Mouse (Mus musculus): Measurements from ENCODE around the gene Sesn3.
"Not testable (repeated sequence)": the region's sequence is repeated elsewhere in the genome, so short reads cannot be mapped to it uniquely, and the experiment has no call there.

The Sesn3 gene

DNA sequence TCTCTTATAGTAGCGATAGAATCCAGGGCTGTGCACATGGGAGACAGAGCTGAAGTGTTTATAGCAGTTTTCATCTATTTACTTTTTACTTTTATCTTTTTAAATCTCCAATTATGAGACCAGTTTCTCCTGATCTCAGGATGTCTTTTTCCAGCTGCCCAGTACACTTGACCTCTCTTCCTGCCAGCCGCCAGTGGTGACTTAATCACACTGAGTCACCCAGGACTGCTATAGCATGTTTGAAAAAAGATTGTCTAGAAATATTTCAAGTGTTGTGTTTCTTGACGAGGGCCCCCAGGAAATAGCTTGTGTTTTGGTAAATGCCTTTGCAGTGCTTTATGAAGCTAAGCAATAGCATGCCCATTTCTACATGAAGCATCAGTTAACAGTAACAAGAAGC lies 10.2 kb downstream of the Sesn3 start:
- no peak for DNase-seq

DNA sequence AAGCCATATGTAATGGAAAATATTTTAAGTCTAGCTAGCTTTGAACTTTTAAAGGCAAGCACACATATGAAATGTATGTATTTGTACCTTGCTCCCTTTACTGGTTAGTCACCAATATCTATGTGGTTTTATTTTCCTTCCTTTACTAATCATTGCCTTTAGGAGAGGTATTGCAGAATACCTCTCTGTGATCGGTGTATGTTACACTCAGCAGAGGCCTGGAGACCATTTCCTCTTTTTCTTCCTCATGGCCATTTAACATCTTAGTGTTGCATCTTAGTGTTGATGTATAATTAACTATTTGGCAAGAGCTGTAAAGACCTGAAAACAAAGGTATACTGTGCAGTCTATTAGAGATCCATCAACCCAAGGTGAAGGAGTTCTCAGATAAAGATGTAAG lies 12.4 kb downstream of the Sesn3 start:
- no peak for DNase-seq

DNA sequence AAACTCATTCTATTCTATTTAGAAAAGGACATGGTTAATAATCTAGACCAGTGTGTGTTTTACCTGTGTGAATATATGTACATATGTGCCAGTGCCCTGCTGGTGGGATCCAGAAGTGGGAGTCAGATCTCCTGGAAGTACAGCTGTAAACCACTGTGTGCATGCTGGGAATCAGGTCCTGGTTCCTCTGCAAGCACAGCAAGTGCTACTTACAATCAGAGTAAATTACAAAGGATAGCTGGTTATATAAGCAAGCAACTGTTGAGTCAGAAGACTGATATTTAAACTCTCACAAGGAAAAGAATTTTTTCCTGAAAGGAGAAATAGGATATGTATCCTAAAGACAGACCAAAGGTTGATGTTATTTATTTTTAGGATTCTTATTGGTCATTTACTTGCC lies 13.6 kb downstream of the Sesn3 start:
- DNase-seq, result no peak

DNA sequence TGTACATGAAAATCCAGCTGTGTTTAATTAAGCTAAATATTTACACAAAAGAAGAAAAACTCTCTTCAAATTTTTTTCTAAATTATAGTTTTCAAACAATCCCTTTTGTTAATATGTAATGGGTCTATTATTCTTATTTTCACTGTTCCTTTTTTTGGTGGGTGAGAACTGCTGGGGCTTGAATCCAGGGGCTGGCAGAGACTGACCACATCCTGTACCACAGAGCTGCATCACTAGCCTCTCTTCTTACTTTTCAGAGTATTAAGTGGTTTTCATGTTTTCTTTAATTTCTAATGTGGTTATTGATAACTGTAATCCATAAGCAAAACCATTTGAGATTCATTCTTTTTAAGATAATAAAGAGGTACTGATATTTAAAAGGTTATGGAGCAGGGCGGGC lies 19.0 kb downstream of the Sesn3 start:
- no peak for DNase-seq

DNA sequence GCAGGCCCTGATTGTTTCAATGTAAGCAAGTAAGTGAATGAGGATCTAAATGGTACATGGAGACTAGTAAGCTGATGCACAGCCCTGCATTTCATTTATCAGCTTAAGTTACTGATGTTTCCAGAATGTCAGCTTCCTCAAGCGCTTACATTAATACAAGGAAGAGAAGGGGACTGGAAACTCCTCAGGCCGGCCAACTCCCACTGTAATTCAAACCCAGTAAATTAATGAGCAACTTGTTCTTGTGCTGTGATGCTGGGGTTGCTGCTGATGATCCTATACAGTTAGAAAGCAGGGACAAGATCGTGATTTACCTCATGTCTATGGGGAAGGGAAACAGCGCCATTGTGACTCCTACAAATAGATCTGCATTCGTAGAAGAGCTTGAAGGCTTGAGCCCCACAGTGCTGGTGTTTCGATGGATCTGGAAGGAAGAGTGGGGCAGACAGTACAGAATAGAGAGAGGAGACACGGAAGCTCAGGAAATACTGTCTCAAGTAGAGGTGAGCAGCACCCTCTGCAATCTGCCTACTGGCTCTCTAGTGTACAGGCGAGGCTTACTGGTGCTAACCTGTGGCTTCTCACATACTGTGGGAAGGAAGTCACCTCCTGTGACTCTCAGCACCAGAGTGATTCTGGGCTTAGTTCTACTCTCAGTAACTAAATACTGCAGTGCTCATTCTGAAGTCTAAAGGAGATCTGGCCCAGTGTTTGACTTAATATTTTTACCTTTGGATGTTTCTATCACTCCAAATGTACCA lies 21.0 kb downstream of the Sesn3 start:
- no peak for DNase-seq

DNA sequence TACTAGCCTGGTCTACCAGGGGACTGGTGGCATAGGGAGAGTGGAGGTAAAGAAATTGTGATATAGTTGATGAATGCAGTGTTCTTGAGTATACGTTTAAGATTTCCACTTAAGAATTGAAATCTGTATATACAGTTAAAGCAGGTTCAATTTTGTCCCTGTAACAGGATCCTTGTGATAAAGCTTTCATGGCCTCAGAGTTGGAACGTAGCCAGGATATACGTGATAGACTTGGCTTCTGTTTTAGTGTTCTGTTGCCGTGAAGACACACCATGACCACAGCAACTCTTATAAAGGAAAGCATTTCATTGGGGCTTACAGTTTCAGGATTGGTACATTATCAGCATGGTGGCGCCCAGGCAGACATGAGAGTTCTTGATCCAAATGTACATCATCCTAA lies 22.3 kb downstream of the Sesn3 start:
- DNase-seq, result no peak

DNA sequence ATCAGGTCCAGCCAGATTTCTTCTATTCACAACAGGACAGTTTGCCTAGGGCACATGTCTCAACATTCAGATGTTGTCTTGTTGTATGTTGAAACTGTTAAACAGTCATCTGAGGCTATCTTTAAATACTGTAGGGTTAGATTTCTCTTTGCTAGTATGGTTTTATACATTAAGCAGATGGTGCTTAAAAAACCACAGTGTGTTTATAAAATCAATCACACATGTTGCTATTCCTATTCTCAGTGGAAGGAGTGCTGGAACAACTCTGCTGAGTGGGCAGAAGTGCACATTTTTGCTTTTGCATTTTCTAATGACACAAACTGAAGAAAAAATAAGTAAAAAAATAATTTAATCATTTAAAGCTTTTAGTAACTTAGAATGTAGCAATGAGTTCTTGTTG lies 25.0 kb downstream of the Sesn3 start:
- no peak for DNase-seq

DNA sequence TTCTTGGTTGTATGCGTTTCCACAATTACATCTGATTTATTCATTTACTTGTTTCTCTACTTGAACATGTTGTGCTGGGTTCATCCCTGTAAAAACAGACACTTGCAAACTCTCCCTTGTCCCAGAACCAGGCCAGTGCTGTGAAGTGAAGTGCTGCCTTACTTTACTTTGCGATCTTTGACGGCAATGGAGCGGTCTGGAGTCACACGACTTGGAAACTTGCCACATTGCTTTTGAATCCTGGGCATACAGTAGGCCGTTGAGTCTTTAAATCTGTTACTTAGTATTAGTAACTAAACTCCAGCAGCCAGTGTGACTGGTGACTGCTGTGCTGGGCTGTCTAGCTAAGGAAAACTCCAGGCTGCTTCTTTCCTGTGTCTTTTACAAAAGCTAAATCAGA lies 25.9 kb downstream of the Sesn3 start:
- no peak for DNase-seq

DNA sequence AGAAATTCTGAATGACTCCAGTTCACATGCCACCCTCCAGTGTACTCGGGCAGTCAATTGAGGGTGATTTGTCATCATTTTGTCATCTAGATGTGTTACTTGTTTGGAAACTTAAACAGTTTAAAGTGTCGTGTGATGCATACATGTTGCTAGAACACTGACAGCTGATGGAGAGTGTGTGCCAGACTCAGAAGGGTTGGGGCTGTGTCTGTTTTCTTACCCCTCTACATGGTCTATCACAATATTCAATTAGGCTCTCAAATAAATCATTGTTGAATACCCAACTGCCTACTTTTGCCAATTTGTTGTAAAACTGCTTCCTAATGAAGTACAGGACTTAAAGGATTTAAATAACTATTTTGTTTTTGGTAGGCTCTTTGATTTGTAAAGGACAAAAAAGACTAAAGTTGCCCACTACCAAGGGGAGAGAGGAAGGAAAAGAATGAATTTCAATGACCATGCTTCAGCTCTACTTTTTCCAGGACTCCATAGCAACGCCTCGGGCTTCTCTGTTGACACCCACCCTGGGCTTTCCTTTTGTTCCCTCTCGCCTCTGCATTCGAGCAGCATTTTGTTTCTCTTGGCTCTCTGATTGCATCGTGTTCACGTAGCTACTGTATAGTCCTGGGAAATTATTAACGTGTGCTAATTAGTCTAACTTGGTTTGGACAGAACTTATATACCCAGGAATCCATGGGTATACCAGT lies 29.5 kb downstream of the Sesn3 start:
- DNase-seq, result no peak

DNA sequence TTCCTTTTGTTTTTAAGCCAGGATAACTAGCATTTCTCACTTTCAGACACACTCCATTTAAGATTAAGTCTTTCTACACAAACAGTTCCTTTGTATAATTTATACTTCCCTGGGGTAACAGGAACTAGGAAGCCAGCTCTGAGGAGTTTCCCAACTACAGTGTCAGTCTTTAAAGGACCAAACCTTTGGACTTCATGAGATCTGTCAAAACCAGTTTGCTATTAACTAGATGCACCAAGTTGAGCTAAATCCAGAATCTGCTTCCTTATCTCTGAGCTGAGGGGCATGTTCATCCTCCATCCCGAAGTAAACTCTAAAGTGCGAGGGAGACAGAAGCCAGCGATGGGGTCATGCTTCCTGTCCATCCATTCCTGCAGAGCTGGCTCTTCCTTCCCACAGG lies 32.5 kb downstream of the Sesn3 start:
- DNase-seq, result no peak

DNA sequence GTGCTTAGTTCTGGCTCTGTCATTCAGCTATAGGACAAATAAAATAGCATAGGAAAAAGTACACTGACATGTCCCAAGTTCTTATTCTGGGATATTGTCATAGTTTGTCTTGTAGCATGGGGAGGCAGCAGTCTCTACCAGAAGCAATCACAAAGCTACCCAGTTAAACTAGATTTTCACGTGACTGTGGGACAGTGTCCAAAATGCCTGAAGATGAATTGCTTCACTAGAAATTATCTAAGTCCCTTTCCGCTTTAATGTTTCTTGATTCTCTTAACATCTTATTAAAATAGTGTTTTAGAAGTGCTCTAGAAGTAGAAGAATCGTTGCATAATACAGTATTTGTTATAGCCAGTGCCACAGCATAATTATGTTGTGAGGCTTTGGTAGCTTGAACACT lies 39.1 kb downstream of the Sesn3 start:
- DNase-seq, result no peak

DNA sequence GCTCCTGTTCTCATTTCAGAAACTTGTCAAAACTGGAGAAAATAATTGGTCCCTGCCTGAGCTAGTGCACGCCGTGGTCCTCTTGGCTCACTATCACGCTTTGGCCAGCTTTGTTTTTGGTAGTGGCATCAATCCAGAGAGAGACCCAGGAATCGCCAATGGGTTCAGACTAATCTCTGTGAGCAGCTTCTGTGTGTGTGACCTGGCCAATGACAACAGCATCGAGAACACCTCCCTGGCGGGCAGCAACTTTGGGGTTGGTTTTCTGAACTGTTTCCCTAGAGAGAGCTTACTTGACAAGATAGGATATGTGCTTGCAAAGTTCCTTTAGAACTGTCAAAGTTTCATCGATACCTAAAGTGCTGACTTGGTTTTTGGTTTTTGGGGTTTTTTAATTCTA lies 39.6 kb downstream of the Sesn3 start:
- DNase-seq, result no peak

DNA sequence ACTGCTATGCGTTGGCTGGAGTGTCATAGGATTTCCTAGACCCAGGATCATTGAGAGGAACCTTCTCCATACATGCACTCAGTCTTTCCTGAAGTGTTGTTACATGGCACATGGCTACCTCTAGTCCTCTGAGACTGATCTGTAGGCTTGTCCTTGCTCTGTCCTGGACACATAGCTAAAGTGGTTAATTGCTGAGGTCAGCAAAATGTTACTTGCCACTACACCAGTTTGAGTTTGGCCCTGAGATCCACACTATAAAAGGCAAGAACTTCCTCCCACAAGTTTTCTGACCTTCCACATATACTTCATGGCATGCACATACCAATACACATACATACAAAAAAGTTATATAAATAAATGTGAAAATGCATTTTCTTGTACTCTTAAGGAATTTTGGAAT lies 41.8 kb downstream of the Sesn3 start:
- no peak for DNase-seq

DNA sequence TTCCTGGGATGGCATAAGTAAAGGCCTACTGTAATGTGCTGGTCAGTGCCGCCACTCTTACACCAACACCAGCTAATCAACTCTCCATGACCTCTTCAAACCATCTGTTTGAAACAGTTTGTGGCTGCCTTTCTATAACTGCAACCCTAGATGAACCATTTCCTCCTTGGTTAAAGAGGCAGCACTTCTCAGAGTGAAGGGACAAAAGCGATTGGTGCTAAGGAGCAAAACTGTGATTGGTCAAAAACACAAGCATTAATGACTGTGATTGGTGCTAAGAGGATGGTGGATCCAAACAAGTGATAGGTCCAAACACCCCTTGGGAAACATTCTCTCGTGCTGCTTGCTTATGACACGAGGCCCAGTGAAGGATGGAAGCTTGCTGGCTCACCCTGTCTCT lies 61.0 kb downstream of the Sesn3 start:
- no peak for DNase-seq

DNA sequence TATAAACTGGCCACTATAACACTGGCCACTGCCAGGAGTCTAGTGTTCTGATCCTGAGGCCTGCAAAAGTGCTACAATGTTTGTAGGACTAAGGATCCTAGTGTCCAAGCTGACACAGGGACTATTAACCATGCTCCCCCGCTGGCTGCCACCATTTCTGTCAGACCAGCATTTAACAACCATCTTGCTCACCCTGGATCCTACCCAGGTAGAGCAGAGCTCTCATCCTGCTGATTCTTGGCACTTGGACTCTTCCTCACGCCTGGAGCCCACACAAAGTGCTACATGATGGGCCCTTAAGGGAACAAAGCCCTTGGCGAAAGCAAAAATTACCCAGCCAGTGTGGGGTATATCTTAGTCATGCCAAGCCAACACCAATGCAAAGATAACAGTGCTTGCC lies 62.0 kb downstream of the Sesn3 start:
- DNase-seq, result no peak

DNA sequence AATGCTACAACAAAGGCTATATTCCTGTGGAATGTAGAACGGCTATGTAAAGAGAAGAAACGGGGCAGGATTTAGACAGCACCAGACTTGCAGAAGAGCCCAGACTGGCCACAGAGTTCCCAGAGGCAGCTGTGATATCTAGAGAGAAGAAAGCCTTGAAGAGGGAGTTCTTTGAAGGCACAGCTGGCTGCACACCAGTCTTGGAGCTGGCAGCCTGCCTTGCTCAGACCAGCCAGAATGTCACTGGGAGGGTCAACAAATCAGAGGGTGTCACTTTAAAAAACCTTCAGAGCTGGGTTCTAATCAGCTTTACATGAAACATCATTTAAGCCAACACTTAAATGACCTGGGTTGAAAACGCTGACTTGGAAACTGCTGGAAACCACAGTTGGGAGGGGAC lies 63.8 kb downstream of the Sesn3 start:
- DNase-seq, result no peak

DNA sequence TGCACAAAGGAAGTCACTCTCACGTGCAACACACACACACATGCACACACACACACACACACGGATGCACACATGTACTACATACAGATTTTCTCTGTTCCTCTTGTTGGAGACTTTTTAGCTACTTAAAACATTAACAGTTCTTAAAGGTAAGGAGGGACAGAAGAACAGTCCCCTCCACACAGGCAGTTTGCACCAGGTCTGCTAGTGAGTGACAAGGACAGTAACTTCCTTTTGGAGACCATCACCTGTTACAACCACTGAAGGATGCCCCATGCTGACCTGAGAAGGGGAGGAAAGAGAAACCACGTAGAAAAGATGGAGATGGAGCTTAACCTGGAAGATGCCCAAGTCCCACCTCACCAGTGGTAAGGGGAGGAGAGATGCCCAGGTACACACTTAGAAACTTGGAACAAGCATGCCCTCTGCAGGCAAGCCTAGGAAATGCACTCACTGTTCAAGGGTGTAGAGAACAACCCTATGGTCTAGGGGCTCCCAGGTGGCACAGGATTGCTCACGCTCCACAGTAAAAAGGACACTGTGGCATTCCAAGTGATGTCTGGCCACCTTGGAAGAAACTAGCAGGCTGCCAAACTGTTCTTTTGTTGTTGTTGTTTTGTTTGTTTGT lies 67.3 kb downstream of the Sesn3 start:
- DNase-seq, result peak; percentile 91

DNA sequence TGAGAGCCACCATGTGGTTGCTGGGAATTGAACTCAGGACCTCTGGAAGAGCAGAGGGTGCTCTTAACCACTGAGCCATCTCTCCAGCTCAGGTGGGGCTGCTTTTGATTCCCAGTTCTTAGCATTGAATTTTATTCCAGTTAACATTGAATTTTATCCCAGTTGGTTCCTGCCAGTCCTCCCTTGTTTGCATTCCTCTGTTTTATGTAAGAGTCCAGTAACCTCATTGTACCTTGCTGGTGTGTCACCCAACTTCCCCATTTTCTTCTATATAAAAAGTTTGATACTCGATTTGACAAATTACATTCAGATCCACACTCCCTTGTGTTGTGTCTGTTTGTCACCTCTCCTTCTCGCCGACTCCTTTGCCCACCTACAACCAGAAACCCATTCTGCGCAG lies 71.0 kb downstream of the Sesn3 start:
- DNase-seq, result not testable (repeated sequence)

DNA sequence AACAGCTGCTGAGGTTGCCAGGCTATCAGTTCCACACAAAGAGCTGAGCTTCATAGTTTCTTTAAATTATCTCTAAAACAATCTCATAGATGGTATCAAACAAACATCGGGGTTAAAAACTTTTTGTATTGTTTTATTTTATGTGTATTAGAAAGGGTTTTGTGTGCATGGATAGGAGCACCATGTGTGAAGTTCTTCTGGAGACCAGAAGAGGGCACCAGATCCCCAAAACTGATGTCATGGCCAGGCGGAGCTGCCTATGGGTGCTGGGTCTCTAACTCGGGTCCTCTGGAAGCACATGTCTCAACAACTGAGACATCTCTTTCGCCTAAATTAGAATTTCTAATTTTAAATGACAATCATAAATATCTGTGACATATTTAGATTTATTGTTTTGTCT lies 73.5 kb downstream of the Sesn3 start:
- peak; percentile 59 for DNase-seq

DNA sequence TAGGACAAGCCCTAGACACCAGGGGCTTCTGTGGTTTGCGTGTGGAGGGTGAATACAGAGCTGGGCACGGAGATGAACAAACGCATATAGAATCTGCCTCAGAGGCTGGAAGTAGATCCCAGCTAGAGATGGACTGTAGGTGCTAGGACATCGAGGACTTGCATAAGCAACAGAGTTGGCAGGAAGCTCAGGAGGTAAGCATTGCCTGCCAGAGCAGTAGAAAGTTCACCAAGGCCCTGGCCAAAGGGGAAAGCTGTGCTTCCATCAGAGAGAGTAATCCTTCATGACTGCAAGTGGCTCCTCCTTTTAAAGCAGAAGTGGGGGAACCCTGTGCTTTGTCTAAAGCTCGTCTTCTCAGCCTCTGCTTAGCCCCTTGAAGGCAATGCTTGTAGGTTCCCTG lies 74.5 kb downstream of the Sesn3 start:
- DNase-seq, result no peak

DNA sequence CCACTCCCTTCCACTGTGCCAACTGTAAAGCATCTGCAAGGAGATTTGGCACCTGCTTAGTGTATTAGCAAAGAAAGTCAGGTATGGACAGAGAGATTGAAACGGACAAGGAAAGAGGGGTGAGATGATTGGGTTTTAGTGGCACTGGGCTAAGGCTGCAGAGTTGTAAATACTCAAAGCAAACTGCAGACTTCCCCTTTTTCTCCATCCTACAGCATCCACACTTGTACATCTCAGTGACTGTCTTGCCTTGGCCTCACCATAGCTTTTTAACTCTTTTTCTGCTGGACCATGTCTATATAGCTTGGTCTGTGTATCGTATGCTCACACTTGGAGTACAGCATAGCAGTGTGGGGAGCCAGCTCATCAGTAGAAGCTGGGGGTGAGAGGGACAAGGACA lies 75.9 kb downstream of the Sesn3 start:
- DNase-seq, result no peak

DNA sequence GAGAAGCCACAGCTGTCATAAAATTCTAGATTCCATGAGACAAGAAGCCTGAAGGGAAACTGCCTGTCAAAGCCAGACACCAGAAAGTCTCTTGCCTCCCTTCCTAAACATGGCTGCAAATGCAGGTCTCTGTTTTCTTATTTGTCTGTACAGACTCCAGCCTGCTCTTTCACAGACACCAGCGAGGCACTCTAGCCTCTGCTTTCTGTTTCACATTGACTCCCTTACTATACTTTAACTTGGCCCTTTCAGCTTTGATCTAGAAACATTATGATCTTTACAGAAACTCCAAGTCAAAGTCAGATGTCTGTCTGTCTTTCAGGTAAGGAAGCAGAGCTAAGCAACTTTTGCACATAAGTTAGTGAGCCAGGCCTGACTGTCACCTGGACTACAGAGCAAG lies 77.5 kb downstream of the Sesn3 start:
- DNase-seq, result no peak

DNA sequence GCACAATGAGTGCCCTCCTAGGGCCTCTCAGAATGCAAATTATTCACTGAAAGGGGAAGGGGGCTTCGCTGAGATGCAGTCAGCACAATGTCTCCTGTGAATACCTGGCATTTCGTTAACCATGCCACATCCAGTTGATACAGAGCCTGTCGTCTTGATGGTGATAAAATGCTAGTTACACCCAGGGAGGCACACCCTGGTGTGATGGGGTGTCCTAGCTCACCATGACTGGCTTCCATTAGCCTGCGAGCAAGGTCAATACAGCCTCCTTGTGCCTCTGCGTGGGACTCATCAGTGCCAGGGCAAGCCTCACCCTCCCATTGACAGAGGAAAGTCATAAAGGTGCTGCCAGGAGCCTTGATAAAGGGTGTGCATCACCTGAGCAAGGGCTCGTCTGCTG lies 80.0 kb downstream of the Sesn3 start:
- DNase-seq, result no peak

DNA sequence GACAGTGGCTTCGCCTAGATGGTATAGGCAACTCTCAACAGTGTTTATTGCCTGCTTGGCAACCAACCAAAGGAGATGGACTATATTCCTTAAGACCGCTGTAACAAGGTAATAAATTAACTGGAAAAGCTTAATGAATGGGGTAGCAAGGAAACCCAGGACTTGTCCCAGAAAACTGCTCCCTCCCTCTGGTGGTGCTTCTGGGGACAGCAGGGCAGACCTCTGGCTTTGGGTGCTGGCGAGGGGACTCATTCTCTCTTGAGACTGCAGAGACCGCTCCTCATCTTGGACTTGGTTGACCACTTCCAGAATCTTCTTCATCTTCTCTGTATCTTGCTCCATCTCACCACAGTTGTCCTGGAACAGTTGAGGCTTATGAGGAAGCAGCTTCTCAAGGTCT lies 82.2 kb downstream of the Sesn3 start:
- peak; percentile 40 for DNase-seq
